Mouse (Mus musculus) heart, embryonic 13.5 days (tissue): Measurements from ENCODE around the gene Cadm4. TPM values are rescaled to one million over a fixed set of nuclear protein-coding genes. Genes with fewer than 3 reads are reported as not detected.
A peak's percentile ranks its signal among the peaks of the same experiment; 100 is the strongest.

Experiments used
- ATAC-seq: fragments of 200-750 bp; cut with Nextera tagmentation; 2 replicates; pipeline ENCODE4 v1.8.0; 2017; ENCODE audit warnings: moderate TSS enrichment; ENCODE audit not compliant: insufficient number of reproducible peaks, low FRiP score, low TSS enrichment; ENCODE audit errors: extremely low read depth
- H3K27ac ChIP-seq: fragments of 300-500 bp; sonication (generic); replicated peaks from 2 replicates; pipeline ENCODE4 v1.5.1; 2015; ENCODE audit warnings: moderate library complexity, mild to moderate bottlenecking, inconsistent platforms
- H3K27me3 ChIP-seq: fragments of 300-500 bp; sonication (generic); replicated peaks from 2 replicates; pipeline ENCODE4 v1.6.1; 2015; ENCODE audit warnings: mild to moderate bottlenecking, inconsistent platforms
- H3K36me3 ChIP-seq: fragments of 300-500 bp; sonication (generic); 2 replicates; pipeline ENCODE4 v1.6.1; 2015; ENCODE audit warnings: mild to moderate bottlenecking, inconsistent platforms
- H3K4me1 ChIP-seq: fragments of 300-500 bp; sonication (generic); 2 replicates; pipeline ENCODE4 v1.6.1; 2015; ENCODE audit warnings: inconsistent platforms
- H3K4me2 ChIP-seq: fragments of 300-500 bp; sonication (generic); 2 replicates; pipeline ENCODE4 v1.6.1; 2015; ENCODE audit warnings: inconsistent platforms, mild to moderate bottlenecking, moderate library complexity
- H3K4me3 ChIP-seq: fragments of 300-500 bp; sonication (generic); 2 replicates; pipeline ENCODE4 v1.5.1; 2015; ENCODE audit warnings: moderate library complexity, mild to moderate bottlenecking, inconsistent platforms
- H3K9ac ChIP-seq: fragments of 300-500 bp; sonication (generic); 2 replicates; pipeline ENCODE4 v1.6.1; 2015; ENCODE audit warnings: inconsistent platforms, mild to moderate bottlenecking, moderate library complexity
- H3K9me3 ChIP-seq: fragments of 300-500 bp; sonication (generic); 2 replicates; pipeline ENCODE4 v1.6.1; 2016; ENCODE audit warnings: inconsistent platforms
- WGBS: fragments of 180-500 bp; shearing (Covaris S2); methylation state at CpG from one replicate; pipeline ENCODE4 v1.1.7; 2015; ENCODE audit warnings: mixed read lengths; 5-methylcytosine and 5-hydroxymethylcytosine counted together
- polyA plus RNA-seq: library from polyadenylated mRNA; unstranded; fragments of >200 nt; fragmentation: Nextera tagmentation; extraction: Ambion mirVana; gene quantifications from 2 replicates; pipeline ENCODE4 v1.2.1, GENCODE M21; 2015

The Cadm4 gene
- polyA plus RNA-seq, 1 experiment from 2014 or later = 0.60 TPM

DNA sequence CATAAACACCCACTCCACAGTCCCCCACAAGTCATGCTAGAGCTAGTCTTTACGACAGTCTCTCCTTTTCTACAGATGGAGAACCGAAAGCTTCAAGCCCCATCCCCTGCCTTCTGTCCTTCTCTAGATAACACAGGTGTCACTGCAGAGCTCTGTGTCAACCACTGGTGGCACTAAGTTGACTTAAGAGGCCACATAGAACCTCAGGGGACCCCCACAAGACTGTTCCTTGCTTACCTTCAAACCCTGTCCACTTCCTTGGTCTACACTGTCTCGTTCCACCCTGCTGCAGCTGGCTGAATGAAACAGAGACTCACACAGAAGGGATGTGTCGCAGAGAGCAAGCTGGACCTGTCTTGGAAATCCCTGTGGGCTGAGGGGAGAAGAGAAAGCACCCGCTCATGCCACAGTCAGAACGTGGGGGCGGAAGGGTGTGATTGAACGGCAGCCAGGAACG is 29.9 kb upstream of the Cadm4 start, which contains the start of gene Irgc1:
TSS of gene Irgc1 (minus strand) at position 443 of the 457 bp plus-strand sequence.
- H3K27me3 ChIP-seq = no peaks in the 10 kb centered on the region
- no peaks in the 10 kb centered on the region for H3K4me1 ChIP-seq
- H3K36me3 ChIP-seq = no peaks in the 10 kb centered on the region
- WGBS = 60% methylated on average over 9 of the region's 9 CpGs
- no peak within 1 kb of the TSS for H3K9ac ChIP-seq
- no peak for ATAC-seq
- H3K27ac ChIP-seq = no peak within 1 kb of the TSS
- no peak within 1 kb of the TSS for H3K4me3 ChIP-seq
- H3K4me2 ChIP-seq = no peak within 1 kb of the TSS
- no peaks in the 10 kb centered on the region for H3K9me3 ChIP-seq

GRCm38 (mm10) chr7:24454199-24454598 is 27.6 kb upstream of the Cadm4 start:
- Histone ChIP-seq H3K4me2 (no peak overlapping the region), H3K36me3 (no peaks in the 10 kb centered on the region), H3K27ac (no peak overlapping the region), H3K9me3 (no peaks in the 10 kb centered on the region), H3K4me3 (no peak overlapping the region), H3K9ac (no peak overlapping the region), H3K4me1 (no peaks in the 10 kb centered on the region), H3K27me3 (no peaks in the 10 kb centered on the region; the same call in 1 of the 2 replicates)
- 60% methylated on average over 2 of the region's 2 CpGs for WGBS
- ATAC-seq = no peak

- no peaks in the 10 kb centered on the region for H3K9me3 ChIP-seq
- H3K9ac ChIP-seq = no peak overlapping the region
- peaks cover 10% of the 10 kb centered on the region; the same call in 1 of the 2 replicates for H3K27me3 ChIP-seq
- no peak overlapping the region for H3K27ac ChIP-seq
- H3K4me2 ChIP-seq = no peak overlapping the region
- ATAC-seq = no peak
- no peak overlapping the region for H3K4me3 ChIP-seq
- H3K36me3 ChIP-seq = no peaks in the 10 kb centered on the region
- H3K4me1 ChIP-seq = peaks cover 8% of the 10 kb centered on the region
- 64% methylated on average over 5 of the region's 5 CpGs for WGBS
These were observed 26.1 kb upstream of the Cadm4 start for GRCm38 (mm10) chr7:24455726-24456125.

DNA sequence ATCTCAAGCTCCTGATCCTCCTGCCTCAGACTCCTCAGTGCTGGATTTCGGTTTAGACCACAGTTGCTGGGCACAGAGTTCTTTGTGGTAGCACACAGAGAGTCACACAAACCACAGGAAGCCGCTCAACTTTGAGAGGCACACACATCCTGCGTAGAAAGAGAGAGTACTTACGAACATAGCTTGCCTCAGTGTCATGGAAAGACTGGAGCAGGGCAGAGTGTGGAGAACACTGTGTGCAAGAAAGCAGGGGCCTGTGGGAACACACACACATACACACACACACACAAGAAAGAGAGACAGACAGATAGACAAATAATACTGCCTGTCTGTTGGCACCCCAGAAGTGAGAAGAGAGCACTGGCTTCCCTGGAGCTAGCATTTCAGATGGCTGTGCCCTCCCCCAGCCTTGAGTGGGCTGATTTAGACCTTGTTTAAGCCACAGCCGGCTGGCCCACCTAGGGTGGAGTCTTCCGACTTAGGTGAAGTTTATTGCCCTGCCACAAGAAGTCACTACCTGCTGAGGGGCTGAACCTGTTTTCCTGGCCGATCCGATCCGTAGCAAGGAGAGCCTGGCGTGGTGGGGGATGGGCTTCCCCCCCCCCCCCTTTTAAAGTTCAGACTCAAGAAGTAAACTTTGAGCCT is 24.0 kb upstream of the Cadm4 start:
- Histone ChIP-seq H3K4me3 (no peak overlapping the region), H3K4me2 (no peak overlapping the region), H3K27me3 (peaks cover 26% of the 10 kb centered on the region), H3K27ac (no peak overlapping the region), H3K9ac (no peak overlapping the region), H3K9me3 (no peaks in the 10 kb centered on the region), H3K36me3 (no peaks in the 10 kb centered on the region), H3K4me1 (peaks cover 21% of the 10 kb centered on the region)
- ATAC-seq = no peak
- 61% methylated on average over 10 of the region's 10 CpGs for WGBS

GRCm38 (mm10) chr7:24459440-24459839 is 22.4 kb upstream of the Cadm4 start:
- H3K9ac ChIP-seq = no peak overlapping the region
- peaks cover 38% of the 10 kb centered on the region for H3K27me3 ChIP-seq
- WGBS = 77% methylated on average over 5 of the region's 5 CpGs
- no peaks in the 10 kb centered on the region for H3K9me3 ChIP-seq
- H3K4me3 ChIP-seq = no peak overlapping the region
- no peak for ATAC-seq
- H3K4me2 ChIP-seq = no peak overlapping the region
- H3K27ac ChIP-seq = no peak overlapping the region
- H3K4me1 ChIP-seq = peaks cover 26% of the 10 kb centered on the region
- no peaks in the 10 kb centered on the region for H3K36me3 ChIP-seq

DNA sequence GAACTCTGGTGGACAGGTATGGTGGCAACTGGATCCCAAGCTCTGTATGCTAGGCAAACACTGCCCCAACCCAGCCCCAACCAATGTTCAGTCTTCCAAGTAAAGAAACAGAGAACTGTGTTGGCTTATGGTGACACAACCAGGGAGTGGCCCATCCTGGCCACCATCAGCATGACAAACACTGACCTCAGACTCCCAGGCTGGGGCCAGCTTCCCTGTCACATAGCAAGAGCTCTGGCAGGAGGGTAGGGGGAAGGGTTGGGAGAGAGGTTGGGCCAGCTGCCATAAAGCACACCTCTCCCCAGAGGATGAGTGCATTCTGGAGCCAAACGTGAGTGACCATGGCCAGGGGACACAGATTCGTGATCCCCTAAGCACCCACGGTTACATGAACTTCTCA is 22.0 kb upstream of the Cadm4 start:
- H3K4me3 ChIP-seq = no peak overlapping the region

DNA sequence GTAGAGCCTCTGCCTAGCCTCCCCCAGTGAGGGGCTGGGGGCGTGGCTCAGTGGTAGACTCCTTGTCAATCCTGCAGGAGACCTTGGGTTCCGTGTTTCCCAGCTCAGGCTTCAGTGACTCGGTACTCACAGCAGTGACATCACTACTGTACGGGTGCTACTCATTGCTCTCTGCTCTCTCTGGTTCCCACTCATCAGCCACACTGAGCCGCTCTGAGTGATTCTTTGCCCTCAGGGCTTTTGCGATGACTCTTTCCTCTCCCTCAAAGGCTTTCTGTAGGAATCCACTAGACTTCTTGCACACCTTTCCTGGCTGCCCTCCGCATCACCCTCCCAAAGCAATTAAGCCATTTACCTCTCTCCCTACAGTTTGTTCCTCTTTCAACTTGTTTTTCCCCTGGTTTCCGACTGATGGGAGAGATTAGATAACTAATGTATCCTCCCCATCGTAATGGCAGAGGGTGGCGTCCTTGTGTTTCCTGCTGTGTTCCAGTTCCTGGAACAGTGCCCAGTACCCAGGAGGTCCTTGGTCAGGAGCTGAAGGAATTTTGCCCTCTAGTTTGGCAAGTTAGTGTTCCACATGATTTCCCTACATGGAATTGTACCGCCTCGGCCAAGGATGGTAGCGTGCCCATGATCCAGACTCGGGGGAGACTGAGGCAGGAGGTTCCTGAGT is 20.3 kb upstream of the Cadm4 start:
- H3K27ac ChIP-seq = no peak overlapping the region
- H3K36me3 ChIP-seq = no peaks in the 10 kb centered on the region
- no peak for ATAC-seq
- peak overlapping the region; percentile 60 for H3K4me2 ChIP-seq
- peaks cover 38% of the 10 kb centered on the region for H3K27me3 ChIP-seq
- H3K4me1 ChIP-seq = peaks cover 26% of the 10 kb centered on the region
- no peak overlapping the region for H3K4me3 ChIP-seq
- H3K9me3 ChIP-seq = no peaks in the 10 kb centered on the region
- H3K9ac ChIP-seq = no peak overlapping the region
- WGBS = 43% methylated on average over 14 of the region's 14 CpGs

More for the DNA sequence above, 22.0 kb upstream of the Cadm4 start:
- no peak overlapping the region for H3K9ac ChIP-seq
- H3K27ac ChIP-seq = no peak overlapping the region
- ATAC-seq = no peak
- H3K27me3 ChIP-seq = peaks cover 38% of the 10 kb centered on the region
- no peak overlapping the region for H3K4me2 ChIP-seq
- WGBS = 49% methylated on average over 3 of the region's 3 CpGs
- no peaks in the 10 kb centered on the region for H3K36me3 ChIP-seq
- H3K9me3 ChIP-seq = no peaks in the 10 kb centered on the region
- peaks cover 26% of the 10 kb centered on the region for H3K4me1 ChIP-seq

DNA sequence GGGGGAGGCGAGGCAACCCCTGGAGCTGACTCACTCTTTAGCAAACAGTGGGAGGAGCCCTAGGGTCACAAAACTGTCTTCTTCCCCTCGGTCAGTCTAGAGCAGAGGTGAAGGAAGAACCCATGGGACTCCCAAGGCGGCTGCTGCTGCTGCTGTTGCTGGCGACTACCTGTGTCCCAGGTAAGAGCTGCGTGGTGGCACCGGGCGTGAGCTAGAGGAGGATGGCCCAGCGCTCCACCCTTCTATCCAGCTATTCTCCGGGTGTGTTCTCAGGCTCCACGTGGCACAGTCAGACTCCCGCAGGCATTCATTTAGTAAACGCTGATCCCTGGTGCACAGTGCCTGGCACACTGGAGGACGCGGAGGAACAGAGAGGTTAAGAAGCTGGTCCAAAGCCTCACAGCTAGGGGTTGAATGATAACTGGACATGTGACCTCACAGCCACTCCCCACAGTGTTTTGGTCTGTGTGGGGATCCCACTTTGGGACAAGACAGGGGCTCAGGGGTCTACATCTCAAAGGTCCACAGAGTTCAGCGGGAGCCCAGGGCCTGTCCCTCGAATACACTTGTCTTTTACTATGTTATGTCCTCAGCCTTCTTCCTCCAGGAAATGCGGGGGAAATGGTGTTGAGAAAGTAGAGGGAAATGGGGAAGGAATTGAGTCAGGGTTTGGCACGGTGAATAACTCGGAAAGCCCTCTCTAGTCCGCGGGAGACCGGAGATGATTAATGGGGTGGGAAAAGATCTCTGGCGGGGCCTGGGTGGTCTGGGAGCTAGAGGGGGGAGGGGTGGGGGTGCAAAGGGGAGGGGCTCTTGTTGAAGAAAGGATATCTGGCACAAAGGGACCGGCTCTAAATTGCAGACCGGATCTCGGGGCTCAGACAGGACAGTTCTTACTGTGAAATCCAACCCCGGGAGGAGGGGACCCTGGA is 19.2 kb upstream of the Cadm4 start, which contains the start of gene Plaur:
TSS of gene Plaur (plus strand) at position 97 of the 932 bp plus-strand sequence.
- H3K4me3 ChIP-seq = peak within 1 kb of the TSS; percentile 45
- peaks cover 26% of the 10 kb centered on the region for H3K4me1 ChIP-seq
- WGBS = 4% methylated on average over 27 of the region's 27 CpGs
- peak within 1 kb of the TSS; percentile 60 for H3K4me2 ChIP-seq
- H3K27me3 ChIP-seq = peaks cover 38% of the 10 kb centered on the region
- H3K36me3 ChIP-seq = no peaks in the 10 kb centered on the region
- no peaks in the 10 kb centered on the region for H3K9me3 ChIP-seq
- ATAC-seq = peak; percentile 49; the same call in 1 of the 2 replicates
- H3K27ac ChIP-seq = peak within 1 kb of the TSS; percentile 70
- H3K9ac ChIP-seq = peak within 1 kb of the TSS; percentile 67

DNA sequence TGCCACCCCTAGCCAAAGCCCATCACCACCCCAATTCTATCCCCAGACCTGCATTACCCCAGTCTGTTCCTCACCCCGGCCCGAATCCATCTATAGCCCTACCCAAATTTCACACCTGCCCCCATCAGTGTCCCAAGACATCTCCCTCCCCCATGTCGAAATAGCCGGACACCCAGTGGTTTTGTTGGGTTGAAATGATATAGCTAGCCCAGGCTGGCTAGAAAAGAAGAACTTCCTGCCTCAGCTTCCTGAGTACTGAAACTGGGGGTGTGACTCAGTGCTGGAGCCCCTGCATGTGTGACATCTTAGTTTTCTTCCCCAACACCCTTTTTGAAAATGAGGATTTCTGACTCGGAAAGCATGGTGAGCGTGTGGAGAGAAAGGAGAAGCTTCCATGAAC is 15.0 kb upstream of the Cadm4 start:
- WGBS = 83% methylated on average over 6 of the region's 6 CpGs
- ATAC-seq = no peak
- no peak overlapping the region for H3K4me2 ChIP-seq

DNA sequence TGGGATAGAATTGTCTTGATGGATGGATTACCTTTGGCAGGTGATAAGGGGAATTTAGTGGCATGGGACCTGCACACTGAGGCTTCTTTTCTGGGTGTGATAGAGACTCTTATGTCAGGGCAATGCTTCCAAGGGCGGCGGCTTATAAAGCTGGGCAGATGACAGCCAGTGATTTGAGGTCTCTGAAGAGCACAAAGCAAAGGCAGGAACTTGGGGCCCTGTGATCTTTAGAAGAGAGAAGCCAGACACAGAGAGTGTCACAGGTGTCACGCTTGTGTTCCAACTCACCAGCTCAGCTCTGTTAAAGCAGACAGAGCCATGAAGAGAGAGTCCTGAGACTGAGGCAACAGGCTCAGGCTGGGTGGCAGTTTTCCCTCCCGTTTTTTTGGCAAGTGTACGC is 13.9 kb upstream of the Cadm4 start:
- Histone ChIP-seq H3K9me3 (peaks cover 5% of the 10 kb centered on the region; the same call in 1 of the 2 replicates), H3K4me1 (peaks cover 4% of the 10 kb centered on the region), H3K4me2 (no peak overlapping the region), H3K27me3 (peaks cover 12% of the 10 kb centered on the region), H3K9ac (no peak overlapping the region), H3K27ac (no peak overlapping the region), H3K36me3 (peaks cover 9% of the 10 kb centered on the region), H3K4me3 (no peak overlapping the region)
- ATAC-seq = no peak
- 75% methylated on average over 5 of the region's 5 CpGs for WGBS

More for the DNA sequence above, 15.0 kb upstream of the Cadm4 start:
- Histone ChIP-seq H3K36me3 (peaks cover 3% of the 10 kb centered on the region; the same call in 1 of the 2 replicates), H3K9me3 (peaks cover 5% of the 10 kb centered on the region; the same call in 1 of the 2 replicates), H3K27me3 (peaks cover 19% of the 10 kb centered on the region), H3K9ac (no peak overlapping the region), H3K4me1 (peaks cover 13% of the 10 kb centered on the region), H3K27ac (no peak overlapping the region), H3K4me3 (no peak overlapping the region)

DNA sequence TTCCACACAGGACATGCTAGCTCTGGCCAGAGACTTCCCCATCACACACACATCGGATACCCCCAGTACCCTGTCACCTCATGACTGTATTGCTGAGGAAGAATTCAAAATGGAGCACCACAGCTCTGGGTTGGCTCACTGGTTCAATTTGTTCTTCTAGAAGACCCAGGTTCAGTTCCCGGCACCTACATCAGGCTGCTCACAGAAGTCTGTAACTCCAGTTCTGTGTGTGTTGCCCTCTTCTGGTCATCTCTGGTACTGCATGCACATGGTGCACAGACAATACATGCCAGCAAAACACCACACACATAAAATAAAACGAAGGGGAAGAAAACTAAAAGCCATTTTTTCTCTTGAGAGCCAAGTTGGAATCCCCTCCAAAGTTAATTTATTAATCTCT is 12.7 kb upstream of the Cadm4 start:
- no peak for ATAC-seq
- peaks cover 2% of the 10 kb centered on the region; the same call in 1 of the 2 replicates for H3K27me3 ChIP-seq
- H3K4me1 ChIP-seq = no peaks in the 10 kb centered on the region
- H3K4me3 ChIP-seq = no peak overlapping the region
- WGBS = 80% methylated on average over 3 of the region's 3 CpGs
- no peak overlapping the region for H3K9ac ChIP-seq
- no peak overlapping the region for H3K4me2 ChIP-seq
- H3K36me3 ChIP-seq = peaks cover 13% of the 10 kb centered on the region
- H3K9me3 ChIP-seq = peaks cover 5% of the 10 kb centered on the region; the same call in 1 of the 2 replicates
- H3K27ac ChIP-seq = no peak overlapping the region
